Mouse (Mus musculus) layer of hippocampus, adult 6 months (tissue): Measurements from ENCODE around the gene Dynlt1f. TPM values are rescaled to one million over a fixed set of nuclear protein-coding genes. Genes with fewer than 3 reads are reported as not detected.

ENCODE experiments used
- long read RNA-seq, 2 experiments: library from polyadenylated mRNA; unstranded; transcript quantifications; one replicate each; pipeline ENCODE4 v2.0.0; 2019 to 2020
- polyA plus RNA-seq: library from polyadenylated mRNA; unstranded; fragments of <200 nt; fragmentation: Nextera tagmentation; gene quantifications from 2 replicates; pipeline ENCODE4 v1.2.3, GENCODE M21; 2021

The Dynlt1f gene
- 17.9 and 23.5 TPM in 2 replicates for polyA plus RNA-seq
- long read RNA-seq, experiment 1, transcript Dynlt1f-201 (5 exons, 771 nt) = major isoform, 8 of 12 reads
- long read RNA-seq, experiment 1, partial matches to known transcripts = 0 of 12 reads
- long read RNA-seq, experiment 1, other reads (novel, unspliced or antisense) = 4 of 12 reads
- long read RNA-seq, experiment 2, partial matches to known transcripts = 1 of 3 reads
- long read RNA-seq, experiment 2, other reads (novel, unspliced or antisense) = 0 of 3 reads

DNA sequence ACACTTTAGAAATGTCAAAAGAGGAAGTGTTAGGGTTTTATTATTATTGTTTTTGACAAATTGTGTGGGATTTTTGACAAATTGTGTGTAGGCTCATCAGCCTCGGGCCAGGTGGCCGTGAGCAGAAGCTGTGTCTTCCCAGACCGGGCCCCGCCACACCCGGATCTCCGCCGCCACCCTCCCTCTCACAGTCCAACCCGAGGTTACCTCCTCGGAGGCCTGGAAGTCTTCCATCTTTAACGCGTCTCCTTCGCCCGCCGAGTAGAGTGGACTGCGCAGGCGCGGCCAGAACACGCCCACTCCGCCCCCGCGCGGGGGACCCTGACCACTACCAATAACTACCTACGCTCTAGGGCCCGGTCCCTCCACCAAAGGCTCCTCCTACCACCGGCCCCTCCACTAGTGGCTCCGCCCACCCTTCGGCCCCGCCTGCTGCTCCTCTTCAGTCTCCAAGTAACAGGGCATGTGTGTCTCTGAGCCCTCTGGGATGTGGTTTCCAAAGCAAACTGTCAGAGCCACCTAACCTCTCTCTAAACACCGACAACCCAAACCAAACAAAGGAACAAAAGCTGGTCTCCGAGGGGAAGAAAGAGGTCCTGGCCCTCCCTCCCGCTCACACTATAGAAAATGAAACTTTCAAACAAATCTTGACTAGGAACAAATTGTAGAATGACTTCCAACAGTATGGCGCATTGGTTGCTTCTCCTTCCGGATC lies at the start of gene Dynlt1f:
Gene Dynlt1f, minus strand, starts transcription at position 334 of the 715 bp plus-strand sequence.

GRCm38 (mm10) chr17:6658801-6659200 lies 3.1 kb upstream of the Dynlt1f start, which contains the start of gene Sytl3:
Gene Sytl3, plus strand, starts transcription at chr17:6659093.

GRCm38 (mm10) chr17:6601204-6601911 lies 54.3 kb downstream of the Dynlt1f start, which contains the start of gene Dynlt1c:
Gene Dynlt1c, plus strand, starts transcription at chr17:6601671.

Other genes with a start within 250 kb of the Dynlt1f start
- 33.7 and 49.7 TPM in 2 replicates for gene Dynlt1b, start 225.8 kb downstream of the Dynlt1f start, polyA plus RNA-seq
- gene Dynlt1c, start 54.2 kb downstream of the Dynlt1f start, polyA plus RNA-seq = 0.65 and 1.2 TPM in 2 replicates
- gene Sytl3, start 3.2 kb upstream of the Dynlt1f start, polyA plus RNA-seq = 0.48 TPM in 1 of 2 replicates, not detected in the other
- gene Ezr, start 126.9 kb upstream of the Dynlt1f start, polyA plus RNA-seq = 21.9 and 30.3 TPM in 2 replicates